Mouse (Mus musculus): ENCODE data around the gene Mia. TPM values are rescaled to one million over a fixed set of nuclear protein-coding genes. Genes with fewer than 3 reads are reported as not detected.

Mia gene
- total and polyA plus RNA-seq, 3 experiments: 0.44 to 2.0 (median 1.1) TPM

- dilution Hi-C loops (cut with MboI; ENCODE audit: extremely low pct_ligation_motif_present, extremely low pct_unique_long_range_greater_than_20kb, low sequenced_read_pairs) (no loop called here), in situ Hi-C loops (cut with MboI; ENCODE audit: low pct_ligation_motif_present, low pct_unique_long_range_greater_than_20kb, low sequenced_read_pairs) (no loop called here)
- H3K4me1 ChIP-seq (ENCODE audit: control insufficient read depth in 1 of 2, insufficient read depth in 2 of 2): peaks cover 19 to 55% of the 10 kb centered on the region in 2 experiments
- peaks cover 12 to 60% of the 10 kb centered on the region in 2 experiments for H3K36me3 ChIP-seq (replicated peaks in 1 of 2; ENCODE audit: control insufficient read depth in 1 of 2, insufficient read depth in 1 of 2, low read length in 1 of 2)
- TF ChIP-seq UBTF (IDR thresholded peaks at IDR 0.05; ENCODE audit: low read depth, low read length) (no peak), EP300 (IDR thresholded peaks at IDR 0.05; ENCODE audit: low read length) (no peak), USF2 (conservative IDR thresholded peaks at IDR 0.05; ENCODE audit: low read depth, low read length) (no peak), CHD2 (IDR thresholded peaks at IDR 0.05; ENCODE audit: low read length) (no peak), SMC3 (IDR thresholded peaks at IDR 0.05; ENCODE audit: low read depth, low read length) (no peak), IRF4 (IDR thresholded peaks at IDR 0.05; ENCODE audit: low read depth, low read length) (no peak), ELF1 (IDR thresholded peaks at IDR 0.05; ENCODE audit: low read depth, low read length) (no peak), SIN3A (IDR thresholded peaks at IDR 0.05; ENCODE audit: low read length) (no peak), MYC (IDR thresholded peaks at IDR 0.05; ENCODE audit: low read depth, low read length) (no peak), RAD21 (IDR thresholded peaks at IDR 0.05; ENCODE audit: low read depth, low read length) (no peak), ZKSCAN1 (IDR thresholded peaks at IDR 0.05; ENCODE audit: borderline replicate concordance, low read depth, low read length) (no peak), BHLHE40 (IDR thresholded peaks at IDR 0.05; ENCODE audit: low read depth, low read length) (no peak), ZMIZ1 (IDR thresholded peaks at IDR 0.05; ENCODE audit: low read depth, low read length) (no peak), KAT2A (IDR thresholded peaks at IDR 0.05; ENCODE audit: insufficient replicate concordance, low read length) (no peak)
- no peaks in the 10 kb centered on the region for H3K9me3 ChIP-seq (replicated peaks; ENCODE audit: low read length)
- no peak overlapping the region for H3K4me2 ChIP-seq (ENCODE audit: insufficient read depth, low read depth, poor library complexity, severe bottlenecking)
- DNase-seq (ENCODE audit: extremely low read depth): no peak
- no peaks in the 10 kb centered on the region for H3K27me3 ChIP-seq (replicated peaks)
- no peak overlapping the region for H3K9ac ChIP-seq (ENCODE audit: insufficient read depth, low read depth)
- no peak overlapping the region for H3K4me3 ChIP-seq (replicated peaks in 1 of 3; ENCODE audit: low read depth in 2 of 3, low read length in 2 of 3, poor library complexity in 1 of 3)
- H3K27ac ChIP-seq (ENCODE audit: insufficient read depth, low read depth): no peak overlapping the region
- peaks cover 13% of the 10 kb centered on the region; the same call in 1 of the 2 replicates for H3K79me2 ChIP-seq (replicated peaks; ENCODE audit: control insufficient read depth, extremely low read depth, insufficient read depth, poor library complexity, severe bottlenecking)
Measured at GRCm38 (mm10) chr7:27221939-27222338, 41.0 kb upstream of the Mia start.

- peaks cover 3% of the 10 kb centered on the region; the same call in 1 of the 2 replicates for H3K79me2 ChIP-seq (replicated peaks; ENCODE audit: control insufficient read depth, extremely low read depth, insufficient read depth, poor library complexity, severe bottlenecking)
- dilution Hi-C loops (cut with MboI; ENCODE audit: extremely low pct_ligation_motif_present, extremely low pct_unique_long_range_greater_than_20kb, low sequenced_read_pairs): no loop called here
- DNase-seq (ENCODE audit: extremely low read depth): no peak
Measured at GRCm38 (mm10) chr7:27219937-27220336, 39.0 kb upstream of the Mia start.

More at GRCm38 (mm10) chr7:27219937-27220336, 39.0 kb upstream of the Mia start:
- no peaks in the 10 kb centered on the region for H3K27me3 ChIP-seq (replicated peaks)
- peaks cover 12 to 72% of the 10 kb centered on the region in 2 experiments for H3K36me3 ChIP-seq (replicated peaks in 1 of 2; ENCODE audit: control insufficient read depth in 1 of 2, insufficient read depth in 1 of 2, low read length in 1 of 2)
- H3K4me3 ChIP-seq (replicated peaks in 1 of 3; ENCODE audit: low read depth in 2 of 3, low read length in 2 of 3, poor library complexity in 1 of 3): no peak overlapping the region
- peaks cover 12 to 44% of the 10 kb centered on the region in 2 experiments for H3K4me1 ChIP-seq (ENCODE audit: control insufficient read depth in 1 of 2, insufficient read depth in 2 of 2)
- H3K4me2 ChIP-seq (ENCODE audit: insufficient read depth, low read depth, poor library complexity, severe bottlenecking): no peak overlapping the region
- in situ Hi-C loops (cut with MboI; ENCODE audit: low pct_ligation_motif_present, low pct_unique_long_range_greater_than_20kb, low sequenced_read_pairs): no loop called here
- H3K27ac ChIP-seq (ENCODE audit: insufficient read depth, low read depth): no peak overlapping the region
- TF ChIP-seq JUND (conservative IDR thresholded peaks at IDR 0.05; ENCODE audit: low read depth, low read length) (no peak), CHD1 (IDR thresholded peaks at IDR 0.05; ENCODE audit: low read depth, low read length) (no peak)
- no peak overlapping the region for H3K9ac ChIP-seq (ENCODE audit: insufficient read depth, low read depth)
- H3K9me3 ChIP-seq (replicated peaks; ENCODE audit: low read length): no peaks in the 10 kb centered on the region
